8 mouse cellular contexts compared by ENCODE assay signal in the genomic region with DNA sequence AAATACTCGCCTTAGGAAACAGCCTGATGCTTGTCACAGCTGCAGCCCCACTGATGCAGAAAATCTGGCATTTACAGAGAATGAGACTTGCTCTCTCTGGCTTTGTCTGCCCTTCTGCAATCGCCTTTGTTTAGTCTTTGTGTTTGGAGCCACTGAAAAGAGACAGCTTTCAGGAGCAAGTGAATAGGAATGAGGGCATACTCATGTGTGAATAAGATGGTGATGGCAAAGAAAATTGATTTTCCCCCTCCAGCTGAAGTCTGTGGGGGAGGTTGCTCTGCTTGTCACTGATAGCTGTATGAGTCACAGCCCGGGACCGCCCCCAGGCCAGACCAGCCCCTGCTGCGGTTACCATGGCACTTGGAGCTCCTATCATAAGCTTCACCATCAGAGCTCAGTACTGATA.
DNase-seq lines count a peak whose midpoint lies in the region; ATAC-seq and TF ChIP-seq lines count a peak whose summit lies in the region.

No protein-coding gene starts in this region.

- DNase-seq in heart, adult 11 months = peak; percentile 97
- peak; percentile 16 for DNase-seq in cerebellum, adult 9-10 months
- peak; percentile 90 to 92 for DNase-seq in frontal cortex, adult 2 months (ENCODE audit: extremely low spot score in 1 of 2, low spot score in 1 of 2)
- DNase-seq in lung, embryonic 14.5 days = peak; percentile 76
- DNase-seq in retina, postnatal 1 day = peak; percentile 97
- DNase-seq in adipocyte (ENCODE audit: low spot score) = no peak

- H3K9ac ChIP-seq in heart, embryonic 11.5 days (ENCODE audit: low read depth, low read length) = no peak overlapping the region
- peak overlapping the region; percentile 51 for H3K9ac ChIP-seq in hindbrain, embryonic 16.5 days (ENCODE audit: low read depth, low read length)
- no peak overlapping the region for H3K9ac ChIP-seq in lung, embryonic 14.5 days

- 13% methylated on average over 5 of the region's 5 CpGs for WGBS in heart, embryonic 11.5 days (ENCODE audit: insufficient replicate concordance)
- WGBS in hindbrain, embryonic 16.5 days = 5% methylated on average over 5 of the region's 5 CpGs
- 11% methylated on average over 5 of the region's 5 CpGs for WGBS in lung, embryonic 14.5 days

- no peak overlapping the region for H3K27ac ChIP-seq in heart, embryonic 11.5 days (ENCODE audit: low read depth, low read length)
- H3K27ac ChIP-seq in hindbrain, embryonic 16.5 days (ENCODE audit: low read depth, low read length) = peak overlapping the region; percentile 89
- H3K27ac ChIP-seq in lung, embryonic 14.5 days (ENCODE audit: low read depth) = peak overlapping the region; percentile 13; the same call in 1 of the 2 replicates

- no peaks in the 10 kb centered on the region for H3K9me3 ChIP-seq in heart, embryonic 11.5 days (replicated peaks; ENCODE audit: control insufficient read depth, low read length)
- H3K9me3 ChIP-seq in hindbrain, embryonic 16.5 days (ENCODE audit: control insufficient read depth, low read length) = no peaks in the 10 kb centered on the region
- no peaks in the 10 kb centered on the region for H3K9me3 ChIP-seq in lung, embryonic 14.5 days (ENCODE audit: low read depth, low read length)

- H3K27me3 ChIP-seq in heart, embryonic 11.5 days (ENCODE audit: control insufficient read depth, insufficient read depth, low read length) = no peaks in the 10 kb centered on the region
- no peaks in the 10 kb centered on the region for H3K27me3 ChIP-seq in hindbrain, embryonic 16.5 days (replicated peaks; ENCODE audit: control insufficient read depth, insufficient read depth, low read length)
- H3K27me3 ChIP-seq in lung, embryonic 14.5 days (ENCODE audit: insufficient read depth, low read length) = no peaks in the 10 kb centered on the region

- no peak overlapping the region for H3K4me3 ChIP-seq in heart, embryonic 11.5 days (ENCODE audit: low read depth, low read length)
- no peak overlapping the region; the same call in 1 of the 2 replicates for H3K4me3 ChIP-seq in hindbrain, embryonic 16.5 days (ENCODE audit: low read length)
- no peak overlapping the region for H3K4me3 ChIP-seq in lung, embryonic 14.5 days (ENCODE audit: low read depth, low read length)

- no peaks in the 10 kb centered on the region for H3K36me3 ChIP-seq in heart, embryonic 11.5 days (ENCODE audit: control insufficient read depth, insufficient read depth, low read length)
- H3K36me3 ChIP-seq in hindbrain, embryonic 16.5 days (ENCODE audit: control insufficient read depth, insufficient read depth, low read length) = no peaks in the 10 kb centered on the region
- no peaks in the 10 kb centered on the region for H3K36me3 ChIP-seq in lung, embryonic 14.5 days (ENCODE audit: insufficient read depth)

- ATAC-seq in heart, embryonic 11.5 days (replicated peaks; ENCODE audit: insufficient number of reproducible peaks, low FRiP score, low TSS enrichment) = no peak
- peak; percentile 98 for ATAC-seq in hindbrain, embryonic 16.5 days
- peak; percentile 95 for ATAC-seq in lung, embryonic 14.5 days (ENCODE audit: insufficient read depth)

- TF ChIP-seq CTCF in lung, embryonic 14.5 days (IDR thresholded peaks at IDR 0.05; ENCODE audit: low read depth) = no peak

- no peak overlapping the region for H3K4me2 ChIP-seq in heart, embryonic 11.5 days
- H3K4me2 ChIP-seq in hindbrain, embryonic 16.5 days (ENCODE audit: low read length) = peak overlapping the region; percentile 22
- H3K4me2 ChIP-seq in lung, embryonic 14.5 days = no peak overlapping the region

- H3K4me1 ChIP-seq in heart, embryonic 11.5 days (ENCODE audit: control insufficient read depth, insufficient read depth, low read length) = peaks cover 3% of the 10 kb centered on the region; the same call in 1 of the 2 replicates
- H3K4me1 ChIP-seq in hindbrain, embryonic 16.5 days (ENCODE audit: control insufficient read depth, insufficient read depth, low read depth, low read length) = peaks cover 17% of the 10 kb centered on the region
- no peaks in the 10 kb centered on the region for H3K4me1 ChIP-seq in lung, embryonic 14.5 days (ENCODE audit: insufficient read depth)
